ENCODE assay signal across 9 mouse cellular contexts in the genomic region with DNA sequence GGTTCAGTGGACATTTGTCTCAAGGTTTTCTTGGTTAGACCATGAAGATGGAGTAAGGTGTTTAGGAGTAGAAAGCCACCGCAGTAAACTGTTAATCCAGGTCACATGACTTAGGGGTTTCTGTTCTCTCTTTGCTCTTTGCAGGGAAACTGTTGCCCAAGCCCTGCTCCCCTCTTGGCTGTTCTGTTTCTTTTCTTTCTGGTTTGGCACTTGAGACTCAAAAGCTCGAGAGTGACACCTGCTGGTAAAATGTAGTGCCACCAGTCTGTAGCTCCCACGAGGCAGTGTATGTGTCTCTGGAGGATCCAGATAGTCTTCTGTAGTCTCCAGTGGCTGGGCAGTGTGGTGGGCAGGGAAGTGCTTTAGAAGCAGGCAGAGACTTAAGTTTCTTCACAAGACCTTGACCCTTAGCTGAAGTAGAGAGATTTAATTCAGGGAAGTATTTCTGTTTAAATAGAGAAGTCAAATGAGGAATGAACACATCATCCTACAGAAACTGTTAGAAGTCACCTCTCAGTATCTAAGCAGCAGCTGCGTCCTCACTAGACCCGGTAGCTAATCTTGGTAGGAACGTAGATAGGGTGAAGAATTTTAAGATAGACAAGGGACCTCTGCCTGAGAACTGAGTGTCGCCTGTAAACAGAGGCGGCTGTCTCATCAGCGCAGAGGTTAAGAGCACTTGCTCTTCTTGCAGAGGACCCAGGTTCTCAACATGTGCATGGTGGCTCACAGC. TPM values are rescaled to one million over a fixed set of nuclear protein-coding genes. Genes with fewer than 3 reads are reported as not detected.
DNase-seq lines count a peak whose midpoint lies in the region; ATAC-seq lines count a peak whose summit lies in the region.
"Had no signal": no experiment of that assay in that cellular context is flagged by ENCODE, and none has a peak within 500 bp of the region (broad histone marks: within the 10 kb centered on the region; RNA-seq: fewer than 3 reads in every experiment).

No protein-coding gene starts in this region.

- ATAC-seq in erythroblast, adult 5-6 weeks (replicated peaks; ENCODE audit: low FRiP score, poor library complexity, severe bottlenecking): peak; percentile 84
- peak; percentile 65 for ATAC-seq in heart, embryonic 12.5 days (ENCODE audit: insufficient number of reproducible peaks, low FRiP score)
- ATAC-seq in kidney, embryonic 16.5 days (ENCODE audit: low FRiP score, low TSS enrichment): peak; percentile 78
- peak; percentile 73 for ATAC-seq in liver, embryonic 11.5 days (replicated peaks; ENCODE audit: low FRiP score)
- ATAC-seq in stomach, embryonic 16.5 days (ENCODE audit: insufficient read depth, low FRiP score): peak; percentile 73; the same call in 1 of the 2 replicates

- no peak overlapping the region for H3K4me2 ChIP-seq in heart, embryonic 12.5 days
- no peak overlapping the region for H3K4me2 ChIP-seq in kidney, embryonic 16.5 days (replicated peaks; ENCODE audit: low read depth, low read length)
- no peak overlapping the region for H3K4me2 ChIP-seq in liver, embryonic 11.5 days
- H3K4me2 ChIP-seq in stomach, embryonic 16.5 days (ENCODE audit: low read depth, low read length): no peak overlapping the region

- H3K27ac ChIP-seq in heart, embryonic 12.5 days (ENCODE audit: poor library complexity, severe bottlenecking): no peak overlapping the region
- H3K27ac ChIP-seq in kidney, embryonic 16.5 days (ENCODE audit: low read length): no peak overlapping the region
- no peak overlapping the region for H3K27ac ChIP-seq in liver, embryonic 11.5 days (ENCODE audit: low read depth, low read length)
- H3K27ac ChIP-seq in stomach, embryonic 16.5 days (ENCODE audit: low read length): no peak overlapping the region

- no peak overlapping the region for H3K4me3 ChIP-seq in heart, embryonic 12.5 days
- no peak overlapping the region for H3K4me3 ChIP-seq in kidney, embryonic 16.5 days (ENCODE audit: low read length)
- H3K4me3 ChIP-seq in liver, embryonic 11.5 days (ENCODE audit: low read depth, low read length): no peak overlapping the region
- no peak overlapping the region for H3K4me3 ChIP-seq in stomach, embryonic 16.5 days (replicated peaks; ENCODE audit: low read length)
- H3K4me3 ChIP-seq: erythroblast, embryonic 14.5 days had no signal

- H3K27me3 ChIP-seq in heart, embryonic 12.5 days (replicated peaks): no peaks in the 10 kb centered on the region
- no peaks in the 10 kb centered on the region for H3K27me3 ChIP-seq in kidney, embryonic 16.5 days (ENCODE audit: insufficient read depth, low read length)
- no peaks in the 10 kb centered on the region for H3K27me3 ChIP-seq in liver, embryonic 11.5 days (replicated peaks; ENCODE audit: control insufficient read depth, insufficient read depth, low read length)
- no peaks in the 10 kb centered on the region for H3K27me3 ChIP-seq in stomach, embryonic 16.5 days (ENCODE audit: control insufficient read depth, insufficient read depth, low read length)

- DNase-seq in CD4-positive helper T cell, adult 2 months (ENCODE audit: low read depth, low spot score): peak; percentile 68
- DNase-seq in brain, adult 2 months (ENCODE audit: low read depth, low spot score): peak; percentile 93
- peak; percentile 55 for DNase-seq in liver, embryonic 11.5 days (ENCODE audit: low spot score)
- peak; percentile 84 for DNase-seq in naive thymus-derived CD4-positive, alpha-beta T cell, adult 2 months (ENCODE audit: low read depth)

- 37% methylated on average over 9 of the region's 9 CpGs for WGBS in heart, embryonic 12.5 days
- 60% methylated on average over 9 of the region's 9 CpGs for WGBS in kidney, embryonic 16.5 days
- WGBS in liver, embryonic 11.5 days: 48% methylated on average over 9 of the region's 9 CpGs
- 53% methylated on average over 9 of the region's 9 CpGs for WGBS in stomach, embryonic 16.5 days

- peaks cover 18% of the 10 kb centered on the region for H3K4me1 ChIP-seq in heart, embryonic 12.5 days (replicated peaks)
- H3K4me1 ChIP-seq in kidney, embryonic 16.5 days (ENCODE audit: insufficient read depth, low read length): no peaks in the 10 kb centered on the region
- peaks cover 6% of the 10 kb centered on the region for H3K4me1 ChIP-seq in liver, embryonic 11.5 days (replicated peaks; ENCODE audit: control insufficient read depth, insufficient read depth, low read length)
- peaks cover 3% of the 10 kb centered on the region; the same call in 1 of the 2 replicates for H3K4me1 ChIP-seq in stomach, embryonic 16.5 days (ENCODE audit: control insufficient read depth, insufficient read depth, low read length)

- H3K9ac ChIP-seq in heart, embryonic 12.5 days: no peak overlapping the region
- no peak overlapping the region for H3K9ac ChIP-seq in kidney, embryonic 16.5 days (replicated peaks; ENCODE audit: low read length)
- no peak overlapping the region for H3K9ac ChIP-seq in liver, embryonic 11.5 days (ENCODE audit: low read depth, low read length)
- H3K9ac ChIP-seq in stomach, embryonic 16.5 days (ENCODE audit: low read length): no peak overlapping the region

- H3K36me3 ChIP-seq in heart, embryonic 12.5 days: 0 out of 2 replicates have a peak, but pooled peaks cover 2% of the 10 kb centered on the region
- H3K36me3 ChIP-seq in kidney, embryonic 16.5 days (ENCODE audit: insufficient read depth, low read length): peaks cover 3% of the 10 kb centered on the region; the same call in 1 of the 2 replicates
- no peaks in the 10 kb centered on the region for H3K36me3 ChIP-seq in liver, embryonic 11.5 days (ENCODE audit: control insufficient read depth, insufficient read depth, low read length)
- H3K36me3 ChIP-seq in stomach, embryonic 16.5 days (ENCODE audit: control insufficient read depth, insufficient read depth, low read length): no peaks in the 10 kb centered on the region

- no peaks in the 10 kb centered on the region for H3K9me3 ChIP-seq in heart, embryonic 12.5 days (replicated peaks)
- H3K9me3 ChIP-seq in kidney, embryonic 16.5 days (ENCODE audit: low read length): no peaks in the 10 kb centered on the region
- no peaks in the 10 kb centered on the region for H3K9me3 ChIP-seq in liver, embryonic 11.5 days (ENCODE audit: control insufficient read depth, low read length)
- no peaks in the 10 kb centered on the region for H3K9me3 ChIP-seq in stomach, embryonic 16.5 days (replicated peaks; ENCODE audit: control insufficient read depth, low read length)

RNA-seq across cellular contexts. Expression of a gene that starts 43.8 kb away (rescaled TPM):
- not detected in 2 replicates for total RNA-seq in erythroblast, adult 5-6 weeks (2015; ENCODE audit: low replicate concordance)
- not detected in 2 replicates for total RNA-seq in erythroblast, adult 5-6 weeks (2017; ENCODE audit: low replicate concordance)
- 0.09 TPM in 1 of 2 replicates, not detected in the other for polyA plus RNA-seq in heart, embryonic 12.5 days (2016; fragmentation: Nextera tagmentation; extraction: Ambion mirVana)
- polyA plus RNA-seq in kidney, embryonic 16.5 days (2015; fragmentation: Nextera tagmentation; extraction: Ambion mirVana): 0.06 TPM in 1 of 2 replicates, not detected in the other
- not detected in 2 replicates for polyA plus RNA-seq in liver, embryonic 11.5 days (2014; fragmentation: Nextera tagmentation; extraction: Ambion mirVana)
- 0.14 and 0.22 TPM in 2 replicates for polyA plus RNA-seq in stomach, embryonic 16.5 days (2015; fragmentation: Nextera tagmentation; extraction: Ambion mirVana)
- polyA plus RNA-seq: erythroblast, embryonic 14.5 days had no signal
